Mouse (Mus musculus) adrenal gland (tissue): ENCODE data around the gene Kcnj10.

Source experiments
- intact Hi-C: fragments of 180-260 bp; cut with DNase I; formaldehyde crosslinking; loops from one replicate; pipeline ENCODE4 v1.15.1; 2025
- long read RNA-seq, 2 experiments: library from polyadenylated mRNA; unstranded; transcript quantifications; one replicate each; pipeline ENCODE4 v2.0.0; 2020; ENCODE audit warnings: borderline replicate concordance in 1 of 2; ENCODE audit not compliant: insufficient replicate concordance in 1 of 2

Kcnj10 gene
- long read RNA-seq, experiment 1 = 0 reads
- long read RNA-seq, experiment 2, partial matches to known transcripts = 0 of 1 reads
- long read RNA-seq, experiment 2, other reads (novel, unspliced or antisense) = 1 of 1 reads

DNA sequence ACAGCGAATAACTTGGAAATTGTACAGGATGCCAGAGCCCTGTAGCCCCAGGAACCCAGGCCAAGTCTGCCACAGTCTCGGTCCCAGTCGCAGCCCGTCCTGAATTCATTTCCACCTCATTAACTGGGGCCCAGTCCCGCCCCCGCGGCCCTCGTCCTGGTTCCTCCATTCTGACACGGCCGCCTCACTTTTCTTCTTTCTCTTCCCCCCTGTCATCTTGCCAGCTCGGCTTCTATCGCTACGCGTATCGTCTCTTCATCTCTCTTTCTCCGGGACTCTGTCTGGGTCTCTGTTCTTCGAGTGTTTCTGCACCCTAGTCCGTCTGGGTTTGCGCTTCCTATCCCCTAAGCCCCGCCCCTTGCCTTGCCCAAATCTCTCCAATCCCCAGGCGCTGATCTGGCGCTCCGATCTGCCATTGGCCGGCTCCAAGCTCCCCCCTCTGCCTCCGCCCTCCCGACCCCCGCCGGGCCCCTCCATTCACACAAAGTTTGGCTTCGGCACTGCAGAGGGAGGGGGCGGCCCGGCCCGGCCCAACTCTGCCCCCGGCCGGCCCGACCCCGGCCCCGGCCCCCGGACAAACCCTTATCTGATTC is at the start of gene Kcnj10:
Kcnj10 (plus strand) TSS at position 482 of the 593 bp plus-strand sequence.
- intact Hi-C loops = no loop called here

GRCm38 (mm10) chr1:172292880-172293279 is 48.1 kb upstream of the Kcnj10 start:
- intact Hi-C loops = no loop called here

- intact Hi-C loops = no loop called here
Observed at GRCm38 (mm10) chr1:172293449-172293848, 47.6 kb upstream of the Kcnj10 start.

- intact Hi-C loops = no loop called here
Observed at GRCm38 (mm10) chr1:172295751-172296197, 45.2 kb upstream of the Kcnj10 start.

GRCm38 (mm10) chr1:172296816-172297510 is 44.0 kb upstream of the Kcnj10 start:
- intact Hi-C loops = no loop called here

- intact Hi-C loops = no loop called here
Observed at GRCm38 (mm10) chr1:172297611-172298537, 43.1 kb upstream of the Kcnj10 start, which contains the start of gene Atp1a2. TSS of gene Atp1a2 (minus strand) at chr1:172298064.

DNA sequence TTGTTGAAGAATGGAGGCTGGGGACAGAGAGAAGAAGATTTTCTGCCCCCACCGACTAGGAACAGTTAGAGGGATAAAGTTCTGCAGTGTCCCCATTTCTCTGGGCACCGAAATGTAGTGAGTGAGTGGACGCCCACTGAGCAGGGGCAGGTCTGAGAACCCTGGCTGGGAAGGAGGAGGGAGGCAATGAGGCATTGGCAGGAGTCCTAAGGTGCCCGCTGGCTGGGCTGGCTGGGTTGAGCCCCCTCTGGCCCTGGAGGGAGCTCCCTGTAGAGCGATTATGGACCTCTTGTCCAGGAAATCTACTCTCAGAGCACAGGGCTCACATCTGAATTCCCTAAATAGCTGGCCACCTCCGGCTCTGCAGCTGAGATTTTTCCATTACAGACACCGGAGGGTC is 41.5 kb upstream of the Kcnj10 start:
- intact Hi-C loops = no loop called here

GRCm38 (mm10) chr1:172300247-172300646 is 40.8 kb upstream of the Kcnj10 start:
- intact Hi-C loops = loop anchor here (5.0 to 10.0 kb wide), 2 partner anchors 55 to 83 kb away; partner anchors contain the start of gene Casq1

GRCm38 (mm10) chr1:172301180-172301579 is 39.8 kb upstream of the Kcnj10 start:
- intact Hi-C loops = loop anchor here (5.0 to 10.0 kb wide), 2 partner anchors 56 to 84 kb away; partner anchors contain the start of gene Casq1

DNA sequence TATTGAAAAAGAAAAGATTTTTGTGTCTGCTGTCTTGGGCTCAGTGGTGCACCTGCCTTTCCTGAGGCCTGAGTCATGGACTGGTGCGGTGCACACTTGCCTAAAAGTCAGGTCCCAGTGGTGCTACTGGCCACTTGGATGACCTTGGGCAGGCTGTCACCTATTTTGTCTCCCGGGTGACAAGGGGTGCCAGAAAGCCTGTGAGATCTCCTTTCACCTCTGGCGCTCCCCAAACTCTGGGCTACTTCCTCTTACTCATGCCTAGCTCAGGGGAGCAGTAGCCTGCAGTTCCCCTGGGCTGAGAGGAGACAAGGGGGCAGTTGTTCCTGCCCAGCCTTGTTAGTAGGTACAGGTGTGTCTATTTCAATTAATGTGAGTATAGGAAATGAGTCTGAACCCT is 38.7 kb upstream of the Kcnj10 start:
- intact Hi-C loops = loop anchor here (5.0 to 10.0 kb wide), 2 partner anchors 58 to 85 kb away; partner anchors contain the start of gene Casq1

GRCm38 (mm10) chr1:172302851-172303250 is 38.2 kb upstream of the Kcnj10 start:
- intact Hi-C loops = loop anchor here (5.0 to 10.0 kb wide), 2 partner anchors 58 to 86 kb away; partner anchors contain the start of gene Casq1

DNA sequence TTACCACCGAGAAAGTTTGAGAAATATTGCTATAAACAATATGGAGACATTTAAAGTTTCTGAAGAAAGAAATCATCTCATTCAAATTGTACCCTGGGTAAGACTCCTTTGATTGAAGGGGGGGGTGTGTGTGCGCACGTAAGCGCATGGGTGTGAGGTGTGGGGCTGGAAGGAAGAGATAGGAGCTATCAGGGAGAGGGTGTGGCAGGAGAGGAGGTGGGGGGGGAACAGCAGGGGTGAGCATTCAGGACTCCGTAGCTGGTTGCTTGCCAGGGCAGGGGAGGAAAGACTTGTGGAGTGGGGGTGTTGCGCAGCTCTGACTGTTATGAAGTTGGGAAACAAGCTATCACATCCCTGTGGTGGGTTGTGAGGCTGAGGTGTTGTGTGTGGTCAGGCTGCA is 36.6 kb upstream of the Kcnj10 start:
- intact Hi-C loops = loop anchor here (5.0 to 10.0 kb wide), 2 partner anchors 60 to 87 kb away; partner anchors contain the start of gene Casq1

DNA sequence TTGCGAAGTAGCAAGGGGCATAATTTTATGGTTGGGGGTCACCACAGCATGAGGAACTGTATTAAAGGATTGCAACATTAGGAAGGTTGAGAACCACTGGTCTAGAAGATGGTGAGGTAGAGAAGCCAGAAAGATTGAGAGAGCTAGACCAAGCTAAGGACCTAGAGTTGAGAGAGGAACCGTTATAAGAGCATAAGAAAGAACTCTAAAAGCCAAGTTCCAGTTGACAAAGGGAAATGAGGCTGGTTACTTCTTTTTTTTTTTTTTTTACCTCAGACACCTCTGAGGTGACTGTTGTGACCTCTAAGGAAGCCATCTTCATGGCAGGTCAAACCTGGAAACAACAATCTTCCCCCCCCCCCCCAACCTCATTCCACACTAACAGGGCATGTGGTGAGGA is 35.9 kb upstream of the Kcnj10 start:
- intact Hi-C loops = loop anchor here (5.0 to 10.0 kb wide), 3 partner anchors 33 to 158 kb away; partner anchors contain the start of gene Dcaf8

DNA sequence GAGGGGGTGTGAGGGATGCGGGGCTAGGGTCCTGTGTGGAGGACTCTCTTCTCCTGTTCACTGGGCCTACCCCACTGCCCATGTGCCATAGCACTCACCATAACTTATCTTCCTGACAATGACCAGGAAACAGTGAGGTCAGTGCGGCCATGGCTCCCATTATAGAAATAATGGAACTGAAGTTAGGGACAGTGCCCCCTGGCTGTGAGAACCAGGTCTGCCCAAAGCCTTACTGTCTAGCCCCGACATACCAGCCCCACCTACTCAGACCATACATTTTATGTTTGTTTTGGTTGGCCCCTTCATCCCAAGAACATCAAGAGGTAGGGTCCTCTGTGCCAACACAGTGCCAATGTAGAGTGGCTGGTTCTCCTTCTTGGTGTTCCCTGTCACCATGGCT is 35.4 kb upstream of the Kcnj10 start:
- intact Hi-C loops = loop anchor here (5.0 to 10.0 kb wide), 3 partner anchors 33 to 158 kb away; partner anchors contain the start of gene Dcaf8

DNA sequence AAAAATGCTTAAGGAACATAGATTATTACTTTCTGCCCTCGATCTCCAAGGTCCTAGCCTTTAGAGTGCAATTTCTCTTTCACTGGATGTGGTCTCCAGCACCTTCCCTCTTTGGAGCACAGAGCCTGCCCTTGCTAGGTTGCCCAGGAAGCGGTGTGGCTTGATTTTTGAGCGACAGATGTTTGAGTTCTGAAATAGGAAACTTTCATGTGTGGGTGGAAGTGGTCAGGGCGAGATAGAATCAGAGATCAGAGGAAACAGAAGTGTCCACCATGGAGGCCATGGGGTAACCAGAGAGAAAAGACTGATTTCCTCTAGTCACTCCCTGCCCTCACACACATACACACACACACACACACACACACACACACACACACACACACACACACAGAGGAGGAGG is 34.8 kb upstream of the Kcnj10 start:
- intact Hi-C loops = loop anchor here (5.0 to 10.0 kb wide), 3 partner anchors 34 to 159 kb away; partner anchors contain the start of gene Dcaf8

- intact Hi-C loops = loop anchor here (5.0 to 10.0 kb wide), 3 partner anchors 35 to 160 kb away; partner anchors contain the start of gene Dcaf8
Observed at GRCm38 (mm10) chr1:172306885-172307284, 34.1 kb upstream of the Kcnj10 start.

DNA sequence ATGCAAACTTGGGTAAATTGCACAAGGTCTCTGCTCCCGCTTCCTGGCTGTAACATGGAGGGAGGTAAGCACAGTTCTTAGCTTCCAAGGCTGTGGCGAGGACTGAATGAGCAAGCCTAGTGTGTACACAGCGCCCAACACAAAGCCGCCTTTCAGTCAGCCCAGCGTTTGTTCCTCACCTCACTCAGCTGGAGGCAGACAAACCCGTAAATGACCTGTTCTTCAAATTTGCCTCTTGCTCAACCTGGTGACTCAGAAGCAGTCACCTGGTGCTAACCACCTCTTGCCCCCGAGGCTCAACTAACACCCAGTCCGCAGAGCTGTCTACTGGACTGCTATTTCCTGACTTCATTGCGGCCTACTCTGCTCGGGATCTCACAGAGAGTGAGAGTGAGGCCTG is 33.1 kb upstream of the Kcnj10 start:
- intact Hi-C loops = loop anchor here (5.0 to 10.0 kb wide), 3 partner anchors 36 to 161 kb away; partner anchors contain the start of gene Dcaf8

GRCm38 (mm10) chr1:172308409-172308808 is 32.6 kb upstream of the Kcnj10 start:
- intact Hi-C loops = loop anchor here (5.0 to 10.0 kb wide), 3 partner anchors 36 to 161 kb away; partner anchors contain the start of gene Dcaf8

GRCm38 (mm10) chr1:172309699-172310398 is 31.2 kb upstream of the Kcnj10 start:
- intact Hi-C loops = loop anchor here (5.0 to 10.0 kb wide), 5 partner anchors 38 to 193 kb away; partner anchors contain the start of gene Dcaf8
